Mouse (Mus musculus) spleen, postnatal 0 days (tissue): ENCODE results near the gene Ugt1a9. TPM values are rescaled to one million over a fixed set of nuclear protein-coding genes. Genes with fewer than 3 reads are reported as not detected.

Experiments
- polyA plus RNA-seq: library from polyadenylated mRNA; unstranded; fragments of >200 nt; fragmentation: Nextera tagmentation; extraction: Ambion mirVana; gene quantifications from 2 replicates; pipeline ENCODE4 v1.2.1, GENCODE M21; 2015

Gene Ugt1a9
- not detected in 2 replicates for polyA plus RNA-seq

GRCm38 (mm10) chr1:88070495-88070894, at the start of gene Ugt1a9:
TSS of gene Ugt1a9 (plus strand) at chr1:88070800.

GRCm38 (mm10) chr1:88055088-88055487, 15.5 kb upstream of the Ugt1a9 start, which contains the start of gene Ugt1a10:
TSS of gene Ugt1a10 (plus strand) at chr1:88055388.

GRCm38 (mm10) chr1:88087513-88087912, 16.9 kb downstream of the Ugt1a9 start, which contains the start of gene Ugt1a8:
TSS of gene Ugt1a8 (plus strand) at chr1:88087813.

GRCm38 (mm10) chr1:88094941-88095492, 24.4 kb downstream of the Ugt1a9 start, which contains the start of gene Ugt1a7c:
TSS of gene Ugt1a7c (plus strand) at chr1:88095062.

GRCm38 (mm10) chr1:88103019-88103418, 32.4 kb downstream of the Ugt1a9 start, which contains the start of gene Ugt1a6b:
TSS of gene Ugt1a6b (plus strand) at chr1:88103252.

GRCm38 (mm10) chr1:88134457-88135011, 63.9 kb downstream of the Ugt1a9 start, which contains the start of gene Ugt1a6a:
TSS of gene Ugt1a6a (plus strand) at chr1:88134809.

GRCm38 (mm10) chr1:88165711-88166110, 95.1 kb downstream of the Ugt1a9 start, which contains the start of gene Ugt1a5:
TSS of gene Ugt1a5 (plus strand) at chr1:88166012.

GRCm38 (mm10) chr1:88200456-88200855, 129.9 kb downstream of the Ugt1a9 start, which contains the start of gene Ugt1a2:
TSS of gene Ugt1a2 (plus strand) at chr1:88200601.

GRCm38 (mm10) chr1:88205294-88205922, 134.8 kb downstream of the Ugt1a9 start, which contains the start of gene Dnajb3:
TSS of gene Dnajb3 (minus strand) at chr1:88205782.

DNA sequence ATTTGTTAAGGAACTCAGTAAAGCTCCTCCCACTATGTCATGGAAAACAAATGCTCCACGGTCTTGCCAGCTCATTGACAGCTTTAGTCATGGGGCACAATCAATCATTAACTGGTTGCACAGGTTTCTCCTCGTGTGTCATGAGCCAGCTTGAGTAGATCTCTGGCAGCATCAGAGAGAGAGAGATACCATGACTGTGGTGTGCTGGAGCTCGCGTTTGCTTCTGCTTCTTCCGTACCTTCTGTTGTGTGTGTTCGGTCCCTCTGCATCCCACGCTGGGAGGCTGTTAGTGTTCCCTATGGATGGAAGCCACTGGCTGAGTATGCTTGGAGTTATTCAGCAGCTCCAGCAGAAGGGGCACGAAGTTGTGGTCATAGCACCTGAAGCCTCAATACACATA, 141.2 kb downstream of the Ugt1a9 start, which contains the start of gene Ugt1a1:
TSS of gene Ugt1a1 (plus strand) at position 148 of the 400 bp plus-strand sequence.

GRCm38 (mm10) chr1:88226670-88227379, 156.2 kb downstream of the Ugt1a9 start, which contains the start of gene Mroh2a:
TSS of gene Mroh2a (plus strand) at chr1:88226986.

Other genes with a start within 250 kb of the Ugt1a9 start
- gene Dgkd, start 217.5 kb upstream of the Ugt1a9 start, polyA plus RNA-seq, result 13.5 and 17.5 TPM in 2 replicates
- 7.0 and 10.0 TPM in 2 replicates for gene Usp40, start 62.2 kb upstream of the Ugt1a9 start, polyA plus RNA-seq
- not detected in 2 replicates for gene Ugt1a10, start 15.4 kb upstream of the Ugt1a9 start, polyA plus RNA-seq
- gene Ugt1a8, start 17.0 kb downstream of the Ugt1a9 start, polyA plus RNA-seq, result not detected in 2 replicates
- 7.3 and 9.5 TPM in 2 replicates for gene Ugt1a7c, start 24.3 kb downstream of the Ugt1a9 start, polyA plus RNA-seq
- gene Ugt1a6b, start 32.5 kb downstream of the Ugt1a9 start, polyA plus RNA-seq, result 0.33 and 0.45 TPM in 2 replicates
- 3.0 and 5.0 TPM in 2 replicates for gene Ugt1a6a, start 64.0 kb downstream of the Ugt1a9 start, polyA plus RNA-seq
- gene Ugt1a5, start 95.2 kb downstream of the Ugt1a9 start, polyA plus RNA-seq, result 0.11 TPM in 1 of 2 replicates, not detected in the other
- 0.05 and 0.40 TPM in 2 replicates for gene Ugt1a2, start 129.8 kb downstream of the Ugt1a9 start, polyA plus RNA-seq
- gene Dnajb3, start 135.0 kb downstream of the Ugt1a9 start, polyA plus RNA-seq, result 13.2 and 15.6 TPM in 2 replicates
- gene Ugt1a1, start 141.2 kb downstream of the Ugt1a9 start, polyA plus RNA-seq, result 0.25 and 0.57 TPM in 2 replicates
- gene Mroh2a, start 156.2 kb downstream of the Ugt1a9 start, polyA plus RNA-seq, result 0.69 and 0.73 TPM in 2 replicates
- gene Hjurp, start 206.8 kb downstream of the Ugt1a9 start, polyA plus RNA-seq, result 76.6 and 78.0 TPM in 2 replicates
- not detected in 2 replicates for gene Trpm8, start 206.9 kb downstream of the Ugt1a9 start, polyA plus RNA-seq